Mouse (Mus musculus) lung, embryonic 16.5 days (tissue): ENCODE measurements at regions not wholly inside any gene's neighbourhood (a gene's known extent, or its start where the extent isn't known, plus 50 kb on each side); places are given as distances from the start of the nearest gene placed in this dataset.

Experiments
- ATAC-seq: fragments of 200-750 bp; cut with Nextera tagmentation; 2 replicates; pipeline ENCODE4 v1.8.0; 2017; ENCODE audit warnings: low read depth, mild to moderate bottlenecking, moderate library complexity
- H3K27ac ChIP-seq: fragments of 300-500 bp; sonication (generic); 2 replicates; pipeline ENCODE4 v1.5.1; 2014; ENCODE audit warnings: mild to moderate bottlenecking, control low read depth, low read length
- H3K27me3 ChIP-seq: fragments of 300-500 bp; sonication (generic); 2 replicates; pipeline ENCODE4 v1.6.1; 2014; ENCODE audit warnings: low read depth, low read length, mixed read lengths; ENCODE audit not compliant: control insufficient read depth, insufficient read depth
- H3K36me3 ChIP-seq: fragments of 300-500 bp; sonication (generic); 2 replicates; pipeline ENCODE4 v1.6.1; 2014; ENCODE audit warnings: low read length; ENCODE audit not compliant: control insufficient read depth, insufficient read depth
- H3K4me1 ChIP-seq: fragments of 300-500 bp; sonication (generic); replicated peaks from 2 replicates; pipeline ENCODE4 v1.6.1; 2014; ENCODE audit warnings: low read length, mixed read lengths; ENCODE audit not compliant: control insufficient read depth, insufficient read depth
- H3K4me2 ChIP-seq: fragments of 300-500 bp; sonication (generic); 2 replicates; pipeline ENCODE4 v1.6.1; 2014; ENCODE audit warnings: low read depth, low read length, control low read depth
- H3K4me3 ChIP-seq: fragments of 300-500 bp; sonication (generic); 2 replicates; pipeline ENCODE4 v1.5.1; 2014; ENCODE audit warnings: mild to moderate bottlenecking, low read length, control low read depth
- H3K9ac ChIP-seq: fragments of 300-500 bp; sonication (generic); 2 replicates; pipeline ENCODE4 v1.6.1; 2014; ENCODE audit warnings: low read length, control low read depth
- H3K9me3 ChIP-seq: fragments of 300-500 bp; sonication (generic); 2 replicates; pipeline ENCODE4 v1.6.1; 2016; ENCODE audit warnings: low read length; ENCODE audit not compliant: control insufficient read depth
- WGBS: fragments of 180-500 bp; shearing (Covaris S2); extraction: QIAGEN DNeasy Blood & Tissue Kit; methylation state at CpG from one replicate; pipeline ENCODE4 v1.1.7; 2014; 5-methylcytosine and 5-hydroxymethylcytosine counted together

- 36% methylated on average over 2 of the region's 2 CpGs for WGBS
- H3K9me3 ChIP-seq = no peaks in the 10 kb centered on the region
- H3K4me1 ChIP-seq = no peaks in the 10 kb centered on the region
- H3K36me3 ChIP-seq = no peaks in the 10 kb centered on the region
- no peak overlapping the region for H3K9ac ChIP-seq
- ATAC-seq = no peak
- no peak overlapping the region for H3K4me2 ChIP-seq
- H3K27me3 ChIP-seq = no peaks in the 10 kb centered on the region
- H3K27ac ChIP-seq = no peak overlapping the region
- no peak overlapping the region for H3K4me3 ChIP-seq
These were observed 85.7 kb upstream of the Foxc1 start for GRCm38 (mm10) chr13:31720731-31721130.

GRCm38 (mm10) chr13:31728862-31729261, 77.6 kb upstream of the Foxc1 start:
- no peaks in the 10 kb centered on the region for H3K9me3 ChIP-seq
- WGBS = 84% methylated on average over 2 of the region's 2 CpGs
- no peaks in the 10 kb centered on the region for H3K36me3 ChIP-seq
- no peaks in the 10 kb centered on the region for H3K27me3 ChIP-seq
- H3K4me2 ChIP-seq = no peak overlapping the region
- no peak overlapping the region for H3K4me3 ChIP-seq
- ATAC-seq = no peak
- H3K4me1 ChIP-seq = no peaks in the 10 kb centered on the region
- H3K27ac ChIP-seq = no peak overlapping the region
- no peak overlapping the region for H3K9ac ChIP-seq

DNA sequence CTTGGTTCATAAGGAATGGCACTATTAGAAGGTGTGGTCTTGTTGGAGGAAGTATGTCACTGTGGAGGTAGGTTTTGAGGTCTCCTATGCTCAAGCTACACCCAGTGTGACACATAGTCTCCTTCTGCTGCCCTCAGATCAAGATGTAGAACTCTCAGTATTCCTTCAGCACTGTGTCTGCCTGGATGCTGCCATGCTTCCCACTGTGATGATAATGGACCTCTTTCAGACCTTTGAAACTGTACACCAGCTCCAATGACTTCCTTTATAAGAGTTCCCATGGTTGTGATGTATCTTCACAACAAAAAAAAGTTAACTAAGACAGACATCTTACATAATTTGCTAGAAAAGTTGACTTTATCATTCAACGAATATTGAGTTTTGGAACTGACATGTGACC, 60.2 kb upstream of the Foxc1 start:
- Histone ChIP-seq H3K27ac (no peak overlapping the region), H3K4me1 (no peaks in the 10 kb centered on the region), H3K27me3 (no peaks in the 10 kb centered on the region), H3K4me3 (no peak overlapping the region), H3K36me3 (no peaks in the 10 kb centered on the region), H3K4me2 (no peak overlapping the region), H3K9ac (no peak overlapping the region), H3K9me3 (no peaks in the 10 kb centered on the region)
- no peak for ATAC-seq
- 86% methylated on average over 1 of the region's 1 CpGs for WGBS
